ENCODE assay signal across 24 mouse cellular contexts in genomic region chr2:30243391-30243790, GRCm38 (mm10). TPM values are rescaled to one million over a fixed set of nuclear protein-coding genes. Genes with fewer than 3 reads are reported as not detected.
DNase-seq lines count a peak whose midpoint lies in the region; ATAC-seq and TF ChIP-seq lines count a peak whose summit lies in the region.
"Had no signal": no experiment of that assay in that cellular context is flagged by ENCODE, and none has a peak within 500 bp of the region (broad histone marks: within the 10 kb centered on the region; RNA-seq: fewer than 3 reads in every experiment).

No protein-coding gene starts in this region.

- TF ChIP-seq CTCF in kidney, postnatal 0 days (IDR thresholded peaks at IDR 0.05; ENCODE audit: low read depth), result no peak
- TF ChIP-seq CTCF in E14TG2a.4 (conservative IDR thresholded peaks at IDR 0.05; ENCODE audit: low read length), result no peak
- no peak for TF ChIP-seq CTCF in heart, postnatal 0 days (IDR thresholded peaks at IDR 0.05; ENCODE audit: low read depth)

- peaks cover 34% of the 10 kb centered on the region for H3K4me1 ChIP-seq in heart, embryonic 11.5 days (ENCODE audit: control insufficient read depth, insufficient read depth, low read length)
- H3K4me1 ChIP-seq in kidney, postnatal 0 days (replicated peaks; ENCODE audit: insufficient read depth, low read length), result peaks cover 18% of the 10 kb centered on the region
- H3K4me1 ChIP-seq in E14TG2a.4 (replicated peaks; ENCODE audit: low read depth, low read length), result peaks cover 88% of the 10 kb centered on the region
- H3K4me1 ChIP-seq in heart, postnatal 0 days (ENCODE audit: control insufficient read depth, insufficient read depth), result peaks cover 45% of the 10 kb centered on the region

- no peaks in the 10 kb centered on the region for H3K9me3 ChIP-seq in heart, embryonic 11.5 days (replicated peaks; ENCODE audit: control insufficient read depth, low read length)
- H3K9me3 ChIP-seq in kidney, postnatal 0 days (replicated peaks; ENCODE audit: low read length), result no peaks in the 10 kb centered on the region
- H3K9me3 ChIP-seq in E14TG2a.4 (ENCODE audit: low read length), result no peaks in the 10 kb centered on the region
- H3K9me3 ChIP-seq in heart, postnatal 0 days (replicated peaks; ENCODE audit: control insufficient read depth, low read length), result no peaks in the 10 kb centered on the region
- H3K9me3 ChIP-seq: hindbrain, embryonic 15.5 days; limb, embryonic 13.5 days; megakaryocyte, embryonic 14.5 days had no signal

- H3K4me2 ChIP-seq in heart, embryonic 11.5 days, result no peak overlapping the region
- H3K4me2 ChIP-seq in kidney, postnatal 0 days (ENCODE audit: low read length), result no peak overlapping the region
- no peak overlapping the region for H3K4me2 ChIP-seq in heart, postnatal 0 days (ENCODE audit: low read depth, low read length)
- H3K4me2 ChIP-seq: hindbrain, embryonic 15.5 days; limb, embryonic 13.5 days; lung, embryonic 14.5 days had no signal

- H3K27me3 ChIP-seq in heart, embryonic 11.5 days (ENCODE audit: control insufficient read depth, insufficient read depth, low read length), result no peaks in the 10 kb centered on the region
- H3K27me3 ChIP-seq in kidney, postnatal 0 days (ENCODE audit: insufficient read depth, low read length), result no peaks in the 10 kb centered on the region
- no peaks in the 10 kb centered on the region for H3K27me3 ChIP-seq in E14TG2a.4 (ENCODE audit: insufficient read depth, low read length)
- no peaks in the 10 kb centered on the region for H3K27me3 ChIP-seq in heart, postnatal 0 days (ENCODE audit: control insufficient read depth, insufficient read depth, low read length)
- H3K27me3 ChIP-seq: hindbrain, embryonic 15.5 days; limb, embryonic 13.5 days; megakaryocyte, embryonic 14.5 days; Patski had no signal

- no peak for DNase-seq in heart, adult 9 months (ENCODE audit: low spot score in 2 of 2)
- DNase-seq in kidney, postnatal 0 days (ENCODE audit: low spot score), result no peak
- DNase-seq in kidney, postnatal 25 days, result no peak
- no peak for DNase-seq in heart, postnatal 0 days (ENCODE audit: low spot score)
- DNase-seq in T-cell, adult 2 months (ENCODE audit: low spot score), result no peak
- DNase-seq: adrenal gland, postnatal 36 days; B cell, adult 2 months; cerebellum, adult 9-10 months; gastrocnemius, postnatal 25 days; thymus, adult 2 months had no signal

- no peak overlapping the region for H3K9ac ChIP-seq in heart, embryonic 11.5 days (ENCODE audit: low read depth, low read length)
- no peak overlapping the region for H3K9ac ChIP-seq in kidney, postnatal 0 days (ENCODE audit: low read depth, low read length)
- no peak overlapping the region for H3K9ac ChIP-seq in heart, postnatal 0 days (replicated peaks; ENCODE audit: low read depth, low read length)
- H3K9ac ChIP-seq: hindbrain, embryonic 15.5 days; limb, embryonic 13.5 days; lung, embryonic 14.5 days had no signal

- H3K36me3 ChIP-seq in heart, embryonic 11.5 days (ENCODE audit: control insufficient read depth, insufficient read depth, low read length), result peaks cover 17% of the 10 kb centered on the region
- H3K36me3 ChIP-seq in kidney, postnatal 0 days (ENCODE audit: insufficient read depth, low read length), result peaks cover 14% of the 10 kb centered on the region; the same call in 1 of the 2 replicates
- H3K36me3 ChIP-seq in E14TG2a.4 (ENCODE audit: insufficient read depth, low read length), result peaks cover 55% of the 10 kb centered on the region
- peaks cover 46% of the 10 kb centered on the region for H3K36me3 ChIP-seq in heart, postnatal 0 days (replicated peaks; ENCODE audit: control insufficient read depth, insufficient read depth, low read length)

- no peak for TF ChIP-seq EP300 in heart, postnatal 0 days (IDR thresholded peaks at IDR 0.05; ENCODE audit: low read depth)

- no peak overlapping the region for H3K4me3 ChIP-seq in heart, embryonic 11.5 days (ENCODE audit: low read depth, low read length)
- no peak overlapping the region for H3K4me3 ChIP-seq in kidney, postnatal 0 days (replicated peaks; ENCODE audit: low read depth, low read length)
- H3K4me3 ChIP-seq in E14TG2a.4 (replicated peaks; ENCODE audit: low read length), result 0 out of 2 replicates have a peak overlapping the region, but pooled peaks have one; percentile 21
- no peak overlapping the region for H3K4me3 ChIP-seq in heart, postnatal 0 days (ENCODE audit: low read depth, low read length)
- H3K4me3 ChIP-seq: hindbrain, embryonic 15.5 days; limb, embryonic 13.5 days had no signal

- 86% methylated on average over 4 of the region's 4 CpGs for WGBS in heart, embryonic 11.5 days (ENCODE audit: insufficient replicate concordance)
- WGBS in kidney, postnatal 0 days, result 89% methylated on average over 4 of the region's 4 CpGs
- 87% methylated on average over 4 of the region's 4 CpGs for WGBS in heart, postnatal 0 days

- ATAC-seq in heart, embryonic 11.5 days (replicated peaks; ENCODE audit: insufficient number of reproducible peaks, low FRiP score, low TSS enrichment), result no peak
- ATAC-seq in kidney, postnatal 0 days (replicated peaks; ENCODE audit: low FRiP score, low read depth), result no peak
- no peak for ATAC-seq in heart, postnatal 0 days (ENCODE audit: insufficient read depth, low read depth)
- ATAC-seq: midbrain, embryonic 16.5 days; Patski had no signal

- 0 out of 2 replicates have a peak overlapping the region, but pooled peaks have one; percentile 37 for H3K27ac ChIP-seq in heart, embryonic 11.5 days (ENCODE audit: low read depth, low read length)
- H3K27ac ChIP-seq in kidney, postnatal 0 days, result peak overlapping the region; percentile 58; the same call in 1 of the 2 replicates
- H3K27ac ChIP-seq in heart, postnatal 0 days (ENCODE audit: low read depth), result peak overlapping the region; percentile 85; the same call in 1 of the 2 replicates
- H3K27ac ChIP-seq: hindbrain, embryonic 15.5 days; limb, embryonic 13.5 days had no signal

RNA-seq across cellular contexts. Expression of gene Gm28035, which starts 3.0 kb away (rescaled TPM):
- 0.49 TPM in 1 of 2 replicates, not detected in the other for polyA plus RNA-seq in heart, embryonic 11.5 days (2014; fragmentation: Nextera tagmentation; extraction: Ambion mirVana)
- polyA plus RNA-seq in kidney, postnatal 0 days (2015; fragmentation: Nextera tagmentation; extraction: Ambion mirVana), result 0.20 and 0.29 TPM in 2 replicates
- total RNA-seq in heart, postnatal 0 days (2014; rRNA removed; ENCODE audit: low replicate concordance), result 13.9 TPM in 1 of 2 replicates, not detected in the other
- polyA plus RNA-seq in heart, postnatal 0 days (2015; fragmentation: Nextera tagmentation; extraction: Ambion mirVana), result 0.10 and 0.12 TPM in 2 replicates

RNA-seq across cellular contexts. Expression of gene Lrrc8a, which starts 5.9 kb away (rescaled TPM):
- 38.1 and 46.9 TPM in 2 replicates for polyA plus RNA-seq in heart, embryonic 11.5 days (2014; fragmentation: Nextera tagmentation; extraction: Ambion mirVana)
- 50.2 and 51.3 TPM in 2 replicates for polyA plus RNA-seq in kidney, postnatal 0 days (2015; fragmentation: Nextera tagmentation; extraction: Ambion mirVana)
- total RNA-seq in heart, postnatal 0 days (2014; rRNA removed; ENCODE audit: low replicate concordance), result 50.8 and 66.2 TPM in 2 replicates
- 43.5 and 46.4 TPM in 2 replicates for polyA plus RNA-seq in heart, postnatal 0 days (2015; fragmentation: Nextera tagmentation; extraction: Ambion mirVana)

RNA-seq across cellular contexts. Expression of gene Phyhd1, which starts 22.6 kb away (rescaled TPM):
- 4.7 and 7.4 TPM in 2 replicates for polyA plus RNA-seq in heart, embryonic 11.5 days (2014; fragmentation: Nextera tagmentation; extraction: Ambion mirVana)
- 18.9 and 19.2 TPM in 2 replicates for polyA plus RNA-seq in kidney, postnatal 0 days (2015; fragmentation: Nextera tagmentation; extraction: Ambion mirVana)
- 12.9 and 47.1 TPM in 2 replicates for total RNA-seq in heart, postnatal 0 days (2014; rRNA removed; ENCODE audit: low replicate concordance)
- polyA plus RNA-seq in heart, postnatal 0 days (2015; fragmentation: Nextera tagmentation; extraction: Ambion mirVana), result 14.7 and 15.9 TPM in 2 replicates

RNA-seq across cellular contexts. Expression of gene Gm28038, which starts 37.5 kb away (rescaled TPM):
- not detected in 2 replicates for polyA plus RNA-seq in heart, embryonic 11.5 days (2014; fragmentation: Nextera tagmentation; extraction: Ambion mirVana)
- not detected in 2 replicates for polyA plus RNA-seq in kidney, postnatal 0 days (2015; fragmentation: Nextera tagmentation; extraction: Ambion mirVana)
- total RNA-seq in heart, postnatal 0 days (2014; rRNA removed; ENCODE audit: low replicate concordance), result not detected in 2 replicates
- not detected in 2 replicates for polyA plus RNA-seq in heart, postnatal 0 days (2015; fragmentation: Nextera tagmentation; extraction: Ambion mirVana)
- total RNA-seq: adrenal gland, postnatal 36 days; gastrocnemius, postnatal 25 days; heart, postnatal 10 days; layer of hippocampus, adult 18-20 months; left cerebral cortex, adult 18-20 months had no signal
- polyA plus RNA-seq: embryonic facial prominence, embryonic 14.5 days; hindbrain, embryonic 15.5 days; limb, embryonic 13.5 days; lung, embryonic 14.5 days; midbrain, embryonic 16.5 days; Patski; stomach, embryonic 14.5 days; thymus, adult 2 months; urinary bladder, adult 2 months had no signal

RNA-seq across cellular contexts. Expression of gene Kyat1, which starts 37.7 kb away (rescaled TPM):
- 13.6 and 15.5 TPM in 2 replicates for polyA plus RNA-seq in heart, embryonic 11.5 days (2014; fragmentation: Nextera tagmentation; extraction: Ambion mirVana)
- polyA plus RNA-seq in kidney, postnatal 0 days (2015; fragmentation: Nextera tagmentation; extraction: Ambion mirVana), result 22.7 and 22.9 TPM in 2 replicates
- total RNA-seq in heart, postnatal 0 days (2014; rRNA removed; ENCODE audit: low replicate concordance), result 76.8 and 81.2 TPM in 2 replicates
- polyA plus RNA-seq in heart, postnatal 0 days (2015; fragmentation: Nextera tagmentation; extraction: Ambion mirVana), result 50.7 and 51.7 TPM in 2 replicates
